Mouse (Mus musculus): ENCODE measurements at regions not wholly inside any gene's neighbourhood (a gene's known extent, or its start where the extent isn't known, plus 50 kb on each side); places are given as distances from the start of the nearest gene placed in this dataset.
"Not testable (repeated sequence)": the region's sequence is repeated elsewhere in the genome, so short reads cannot be mapped to it uniquely, and the experiment has no call there.

DNA sequence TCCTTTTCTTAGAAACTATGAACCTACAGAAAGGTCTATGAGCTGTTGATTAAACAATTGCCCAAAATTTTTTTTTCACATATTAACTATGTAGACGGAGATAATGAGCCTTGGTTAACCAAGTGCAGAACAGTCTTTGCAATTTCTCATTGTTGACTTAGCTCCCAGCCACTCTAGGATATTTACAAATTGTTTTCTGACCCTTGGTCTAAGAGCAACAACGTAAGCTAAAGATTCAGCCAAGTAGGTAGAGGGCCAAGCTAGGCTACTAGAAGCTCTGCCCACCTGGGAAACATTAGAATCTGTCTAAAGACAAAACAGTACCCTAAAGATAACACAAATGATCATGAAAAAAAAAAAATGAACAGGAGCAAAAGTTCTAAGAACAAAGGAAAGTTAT lies 67.5 kb upstream of the Map9 start:
- TF ChIP-seq CTCF (IDR thresholded peaks at IDR 0.05), result no peak
- Histone ChIP-seq H3K27ac (no peak overlapping the region), H3K4me3 (no peak overlapping the region)
- intact Hi-C loops (cut with DNase I), result no loop called here
- no peak for DNase-seq (ENCODE audit: extremely low spot score in 1 of 2, low spot score in 2 of 2)

DNA sequence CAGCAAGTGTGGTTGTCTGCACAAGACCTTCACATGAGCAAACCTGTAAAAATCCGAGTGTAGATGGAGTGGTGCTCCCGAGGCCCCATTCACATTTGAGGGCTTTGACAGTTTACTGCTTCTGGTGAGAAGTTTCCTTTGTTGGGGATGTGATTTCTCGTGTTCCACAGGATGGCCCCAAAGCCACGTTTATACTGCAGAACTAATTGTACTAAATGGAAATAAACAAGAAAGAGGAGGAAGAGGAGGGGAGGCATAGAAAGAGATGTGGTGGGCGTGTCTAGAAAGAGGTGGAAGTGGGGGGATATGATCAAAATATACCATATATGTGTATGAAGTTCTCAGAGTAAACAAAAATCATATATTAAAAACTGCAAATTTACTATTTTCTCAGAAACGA lies 68.8 kb upstream of the Map9 start:
- no peak for DNase-seq (ENCODE audit: extremely low spot score in 1 of 2, low spot score in 2 of 2)
- intact Hi-C loops (cut with DNase I), result no loop called here
- no peak overlapping the region for H3K27ac ChIP-seq
- TF ChIP-seq CTCF (IDR thresholded peaks at IDR 0.05), result no peak; the same call in 1 of the 2 replicates
- H3K4me3 ChIP-seq, result no peak overlapping the region

DNA sequence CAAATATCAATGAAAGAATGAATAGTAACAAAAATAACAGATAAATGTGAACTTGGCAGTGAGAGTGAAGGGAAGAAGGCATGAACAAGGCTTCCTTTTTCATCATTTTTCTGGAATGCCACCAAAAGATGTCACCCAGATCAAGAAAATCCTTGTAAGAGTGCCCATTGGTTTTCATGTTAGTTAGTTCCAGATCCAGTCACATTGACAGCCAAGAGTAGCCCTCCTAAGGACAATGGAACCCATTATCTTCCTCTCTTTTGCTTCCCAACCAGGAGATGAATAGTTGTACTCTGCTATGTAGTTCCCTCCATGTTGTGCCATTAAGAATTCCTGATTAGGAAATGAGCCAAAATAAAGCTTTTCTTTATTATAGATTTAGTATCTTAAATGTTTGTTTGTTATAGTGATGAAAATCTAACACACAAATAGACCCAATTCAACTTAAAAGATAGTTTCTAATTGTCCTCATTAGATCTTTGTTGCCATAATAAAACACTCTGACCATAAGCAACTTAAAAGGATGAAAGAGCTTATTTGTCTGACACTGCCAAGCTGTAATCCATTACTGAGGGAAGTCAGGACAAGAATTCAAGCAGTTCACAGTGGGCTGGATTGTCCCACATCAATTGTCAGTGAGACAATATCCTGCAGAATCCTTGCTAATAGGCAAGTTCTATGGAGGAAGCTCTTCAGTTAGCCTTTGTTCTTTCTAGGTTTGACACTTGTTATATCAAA lies 80.7 kb upstream of the Map9 start:
- DNase-seq (ENCODE audit: extremely low spot score in 1 of 2, low spot score in 2 of 2), result no peak
- intact Hi-C loops (cut with DNase I), result loop anchor here (5.0 kb wide), 1 partner anchor 230 kb away; no protein-coding TSS in a partner anchor
- Histone ChIP-seq H3K27ac (no peak overlapping the region), H3K4me3 (no peak overlapping the region)
- TF ChIP-seq CTCF (IDR thresholded peaks at IDR 0.05), result no peak

DNA sequence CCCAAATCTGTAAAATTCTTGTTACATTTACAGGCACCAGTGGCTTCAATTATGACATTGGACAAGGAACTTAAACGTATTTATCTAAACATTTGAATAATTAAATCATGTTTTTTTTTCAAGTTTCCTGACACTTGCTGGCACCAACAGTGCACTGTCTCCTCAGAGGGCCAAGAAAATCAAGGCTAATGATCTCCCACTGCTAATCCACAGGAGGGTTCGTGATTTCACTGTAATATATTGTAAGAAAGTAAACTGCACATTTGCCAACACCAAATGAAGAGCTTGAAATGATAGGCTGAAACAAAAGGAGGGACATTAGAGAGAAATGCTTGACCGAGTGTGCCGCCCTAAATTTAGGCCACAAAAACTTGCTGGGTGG lies 82.0 kb upstream of the Map9 start:
- TF ChIP-seq CTCF (IDR thresholded peaks at IDR 0.05), result no peak
- peak overlapping the region; percentile 85 for H3K27ac ChIP-seq
- no peak for DNase-seq (ENCODE audit: extremely low spot score in 1 of 2, low spot score in 2 of 2)
- intact Hi-C loops (cut with DNase I), result loop anchor here (5.0 kb wide), 1 partner anchor 229 kb away; no protein-coding TSS in a partner anchor
- H3K4me3 ChIP-seq, result no peak overlapping the region

DNA sequence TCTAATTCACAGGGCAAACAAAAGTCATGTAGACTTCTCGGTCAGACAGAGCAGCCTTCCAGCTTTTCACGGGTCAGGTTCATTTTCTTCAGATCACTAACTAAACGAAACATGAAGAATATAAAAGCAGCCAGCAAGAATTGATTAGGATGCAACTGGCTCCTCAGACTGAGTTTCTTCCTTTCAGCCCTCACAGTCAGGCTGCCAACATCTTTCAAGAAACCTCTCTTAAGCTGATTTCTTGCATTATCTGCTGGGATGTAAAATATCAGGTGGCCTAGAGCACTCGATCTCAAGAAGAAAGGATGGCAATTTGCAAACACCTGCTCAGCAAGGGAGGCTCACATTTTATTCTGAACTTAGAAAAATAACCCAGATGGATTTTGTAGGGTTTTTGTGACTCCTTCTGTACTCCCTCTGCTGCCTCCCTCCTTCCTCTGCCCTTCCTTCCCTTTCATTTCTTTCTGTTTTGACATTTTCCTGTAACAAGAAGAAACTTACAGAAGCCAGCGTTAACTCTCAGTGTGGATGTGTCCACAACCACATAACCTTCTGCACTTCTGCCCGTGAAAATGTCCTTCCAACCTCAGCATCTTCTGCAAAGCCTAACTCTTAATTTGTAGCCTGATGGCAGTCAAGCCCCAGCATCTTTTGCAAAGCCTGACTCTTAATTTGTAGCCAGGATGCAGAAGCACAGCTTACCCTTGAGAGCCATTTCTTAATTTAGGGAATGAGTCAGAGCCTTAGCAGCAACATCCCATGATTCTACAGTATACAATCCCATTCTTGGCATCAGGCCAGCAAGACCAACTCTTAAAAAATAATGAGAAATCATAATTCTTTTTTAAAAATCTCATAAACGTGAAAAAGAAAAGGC lies 82.7 kb upstream of the Map9 start:
- intact Hi-C loops (cut with DNase I), result loop anchor here (5.0 kb wide), 1 partner anchor 228 kb away; no protein-coding TSS in a partner anchor
- peak overlapping the region; percentile 85 for H3K27ac ChIP-seq
- DNase-seq (ENCODE audit: extremely low spot score in 1 of 2, low spot score in 2 of 2), result peak; percentile 45 to 48
- H3K4me3 ChIP-seq, result no peak overlapping the region
- no peak for TF ChIP-seq CTCF (IDR thresholded peaks at IDR 0.05)

DNA sequence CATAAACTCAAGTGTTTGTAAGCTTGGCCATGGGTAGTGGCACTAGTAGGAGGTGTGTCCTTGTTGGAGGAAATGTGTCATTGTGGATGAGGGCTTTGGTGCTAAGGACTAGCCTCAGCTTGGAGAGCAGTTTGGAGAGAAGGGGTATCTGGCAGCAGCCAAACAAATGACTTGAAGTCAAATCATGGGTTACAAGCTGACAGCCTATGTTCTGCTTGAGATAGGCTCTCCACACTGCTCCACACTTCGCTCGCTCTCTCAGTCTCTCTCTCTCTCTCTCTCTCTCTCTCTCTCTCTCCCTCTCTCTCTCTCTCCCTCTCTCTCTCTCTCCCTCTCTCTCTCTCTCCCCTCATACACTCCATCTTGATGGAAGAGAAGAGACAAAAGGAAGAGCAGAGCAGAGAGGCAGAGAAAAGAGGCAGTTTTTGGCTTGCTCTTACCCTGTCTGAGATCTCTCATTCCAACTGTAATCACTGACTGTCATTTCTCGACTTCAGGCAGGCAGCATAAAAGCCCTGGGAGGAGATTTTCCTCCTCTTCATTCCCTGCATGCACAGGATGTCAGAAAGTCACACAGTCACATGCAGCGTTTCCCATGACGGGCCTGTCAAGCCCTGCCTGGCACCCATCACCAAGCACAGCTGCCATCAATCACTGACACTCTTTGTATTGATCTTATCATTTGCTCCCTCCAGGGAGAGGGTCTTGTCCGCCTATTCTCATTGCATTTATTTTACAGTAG lies 83.5 kb upstream of the Map9 start:
- intact Hi-C loops (cut with DNase I), result no loop called here
- TF ChIP-seq CTCF (IDR thresholded peaks at IDR 0.05), result no peak
- no peak for DNase-seq (ENCODE audit: extremely low spot score in 1 of 2, low spot score in 2 of 2)
- peak overlapping the region; percentile 85 for H3K27ac ChIP-seq
- H3K4me3 ChIP-seq, result no peak overlapping the region

DNA sequence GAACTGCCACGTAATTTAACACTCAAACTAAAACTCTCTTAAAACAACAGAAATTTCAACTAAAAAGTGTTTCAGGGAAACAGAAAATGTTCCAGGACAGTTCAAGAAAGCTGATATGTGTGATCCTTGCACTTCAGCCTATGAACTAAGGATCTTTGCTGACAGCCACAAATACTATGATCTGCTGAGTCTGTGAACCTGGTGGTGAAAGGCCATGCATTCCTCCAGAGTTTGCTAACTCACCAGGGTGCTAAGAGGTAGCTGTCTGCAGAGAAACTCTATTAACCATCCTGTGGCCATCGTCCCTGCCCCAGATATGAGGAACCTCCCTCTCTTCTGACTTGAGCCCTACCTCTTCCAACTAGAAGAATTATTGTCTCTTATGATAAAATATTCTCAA lies 84.3 kb upstream of the Map9 start:
- 0 out of 2 replicates have a peak overlapping the region, but pooled peaks have one; percentile 7 for H3K27ac ChIP-seq
- DNase-seq (ENCODE audit: extremely low spot score in 1 of 2, low spot score in 2 of 2); H3K4me3 ChIP-seq; intact Hi-C loops (cut with DNase I): not testable (repeated sequence)

DNA sequence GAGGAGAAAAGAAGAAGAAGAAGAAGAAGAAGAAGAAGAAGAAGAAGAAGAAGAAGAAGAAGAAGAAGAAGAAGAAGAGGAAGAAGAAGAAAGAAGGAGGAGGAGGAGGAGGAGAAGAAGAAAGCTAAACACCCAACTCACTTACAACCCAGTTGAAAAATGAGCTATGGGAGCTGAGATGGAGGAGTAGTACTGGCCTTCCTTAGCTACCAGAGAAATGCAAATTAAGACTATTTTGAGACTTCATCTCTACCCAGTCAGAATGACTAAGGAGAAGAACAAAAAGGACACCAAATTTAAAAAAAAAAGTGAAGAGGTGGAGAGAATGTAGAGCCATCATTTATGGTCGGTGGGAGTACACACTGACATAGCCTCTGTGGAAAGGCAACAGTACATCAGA lies 85.9 kb upstream of the Map9 start:
- Histone ChIP-seq H3K27ac (no peak overlapping the region; the same call in 1 of the 2 replicates), H3K4me3 (no peak overlapping the region)
- intact Hi-C loops (cut with DNase I), result no loop called here
- DNase-seq (ENCODE audit: extremely low spot score in 1 of 2, low spot score in 2 of 2), result no peak
- TF ChIP-seq CTCF (IDR thresholded peaks at IDR 0.05), result no peak

DNA sequence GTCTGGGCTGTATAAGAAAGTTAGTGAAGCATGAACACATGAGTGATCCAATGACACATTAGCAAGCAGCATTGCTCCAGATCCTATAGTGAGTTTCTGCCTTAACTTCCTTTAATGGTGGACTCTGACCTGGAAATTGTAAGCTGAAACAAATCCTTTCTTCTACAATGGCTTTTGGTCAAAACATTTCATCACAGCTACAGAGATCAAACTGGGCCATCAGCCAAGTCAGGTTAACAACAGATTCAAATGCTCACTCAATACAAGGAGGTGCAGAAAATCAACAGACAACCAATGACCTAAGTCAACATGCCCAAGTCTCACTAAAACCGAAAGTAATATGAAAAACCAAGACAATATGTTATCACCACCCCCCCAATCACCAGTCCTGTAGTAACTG lies 91.9 kb upstream of the Map9 start:
- intact Hi-C loops (cut with DNase I), result no loop called here
- TF ChIP-seq CTCF (IDR thresholded peaks at IDR 0.05), result no peak
- DNase-seq (ENCODE audit: extremely low spot score in 1 of 2, low spot score in 2 of 2), result no peak
- no peak overlapping the region for H3K27ac ChIP-seq
- no peak overlapping the region for H3K4me3 ChIP-seq

DNA sequence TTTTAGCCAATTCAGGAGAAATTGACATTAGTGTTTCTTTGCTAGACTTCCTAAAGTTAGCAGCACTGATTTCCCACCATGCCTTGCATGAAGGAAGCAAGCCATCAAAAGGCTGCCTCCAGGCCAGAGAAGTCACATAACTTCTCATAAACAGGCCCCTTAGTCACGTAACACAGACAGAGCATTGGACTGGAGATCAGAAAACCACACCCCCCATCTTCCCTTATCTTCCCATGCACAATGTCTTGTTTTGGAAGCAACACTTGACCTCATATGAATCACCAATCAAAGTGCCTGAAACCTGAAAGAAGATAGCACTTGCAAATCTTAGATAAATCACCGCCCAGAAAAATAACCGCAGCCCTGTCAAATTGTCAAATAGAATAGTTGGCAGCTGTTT lies 95.9 kb upstream of the Map9 start:
- intact Hi-C loops (cut with DNase I), result no loop called here
- no peak for DNase-seq (ENCODE audit: extremely low spot score in 1 of 2, low spot score in 2 of 2)
- Histone ChIP-seq H3K27ac (no peak overlapping the region), H3K4me3 (no peak overlapping the region)
- no peak for TF ChIP-seq CTCF (IDR thresholded peaks at IDR 0.05)

DNA sequence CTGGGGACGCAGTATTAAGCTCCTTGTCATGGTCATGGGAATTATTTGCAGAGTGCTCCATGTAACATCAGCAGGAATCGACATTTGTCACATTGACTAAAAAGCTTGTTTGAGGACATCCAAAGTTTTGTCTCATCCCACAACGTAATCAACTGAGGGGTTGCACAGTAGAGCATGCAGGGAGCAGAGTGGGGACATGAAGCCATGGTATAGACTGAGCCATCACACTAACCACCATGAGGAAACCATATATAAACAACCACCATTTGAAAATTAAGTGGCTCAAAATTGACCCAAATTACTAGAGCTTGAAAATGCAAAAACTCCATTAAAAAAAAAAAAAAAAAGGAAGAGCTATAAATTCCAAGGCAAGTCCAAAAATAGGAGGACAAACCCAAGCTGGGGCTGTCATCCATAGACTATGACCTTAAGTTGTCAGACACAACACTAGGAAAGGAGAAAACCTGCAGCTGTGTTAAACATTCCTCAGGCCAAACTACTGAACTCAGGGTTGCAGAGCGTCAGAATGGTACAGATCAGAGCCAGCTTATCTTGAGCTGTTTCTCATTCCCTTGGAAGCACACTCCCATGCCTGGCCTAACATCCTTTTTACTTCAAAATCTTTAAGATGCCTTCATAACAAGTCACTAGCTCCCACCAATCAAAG lies 97.7 kb upstream of the Map9 start:
- intact Hi-C loops (cut with DNase I), result no loop called here
- no peak for TF ChIP-seq CTCF (IDR thresholded peaks at IDR 0.05)
- H3K27ac ChIP-seq, result no peak overlapping the region
- DNase-seq (ENCODE audit: extremely low spot score in 1 of 2, low spot score in 2 of 2), result no peak
- no peak overlapping the region for H3K4me3 ChIP-seq

Data from left cerebral cortex, adult 2 months (tissue).